Mouse (Mus musculus) stomach, embryonic 14.5 days (tissue): Measurements from ENCODE around the gene Fn3k. TPM values are rescaled to one million over a fixed set of nuclear protein-coding genes. Genes with fewer than 3 reads are reported as not detected.

Source experiments
- ATAC-seq: fragments of 200-750 bp; cut with Nextera tagmentation; 2 replicates; pipeline ENCODE4 v1.8.0; 2017; ENCODE audit warnings: low read depth, moderate TSS enrichment; ENCODE audit not compliant: insufficient number of reproducible peaks, insufficient read depth, low FRiP score
- H3K27ac ChIP-seq: fragments of 300-500 bp; sonication (generic); 2 replicates; pipeline ENCODE4 v1.5.1; 2014; ENCODE audit warnings: mild to moderate bottlenecking, low read length, moderate library complexity, mixed read lengths
- H3K27me3 ChIP-seq: fragments of 300-500 bp; sonication (generic); 2 replicates; pipeline ENCODE4 v1.6.1; 2014; ENCODE audit warnings: low read length, control low read depth, mixed read lengths; ENCODE audit not compliant: control insufficient read depth, insufficient read depth
- H3K36me3 ChIP-seq: fragments of 300-500 bp; sonication (generic); 2 replicates; pipeline ENCODE4 v1.6.1; 2014; ENCODE audit warnings: mild to moderate bottlenecking, control low read depth, low read length, moderate library complexity, mixed read lengths; ENCODE audit not compliant: control insufficient read depth, insufficient read depth
- H3K4me1 ChIP-seq: fragments of 300-500 bp; sonication (generic); 2 replicates; pipeline ENCODE4 v1.6.1; 2014; ENCODE audit warnings: low read length, control low read depth, mixed read lengths; ENCODE audit not compliant: control insufficient read depth, insufficient read depth
- H3K4me2 ChIP-seq: fragments of 300-500 bp; sonication (generic); replicated peaks from 2 replicates; pipeline ENCODE4 v1.6.1; 2014; ENCODE audit warnings: low read depth, low read length, control low read depth
- H3K4me3 ChIP-seq: fragments of 300-500 bp; sonication (generic); 2 replicates; pipeline ENCODE4 v1.5.1; 2014; ENCODE audit warnings: low read depth, low read length, control low read depth
- H3K9ac ChIP-seq: fragments of 300-500 bp; sonication (generic); replicated peaks from 2 replicates; pipeline ENCODE4 v1.6.1; 2014; ENCODE audit warnings: low read depth, mild to moderate bottlenecking, control low read depth, low read length, moderate library complexity, mixed read lengths
- H3K9me3 ChIP-seq: fragments of 300-500 bp; sonication (generic); 2 replicates; pipeline ENCODE4 v1.6.1; 2016; ENCODE audit warnings: low read depth, low read length, control low read depth; ENCODE audit not compliant: control insufficient read depth
- WGBS: fragments of 180-500 bp; shearing (Covaris S2); extraction: QIAGEN DNeasy Blood & Tissue Kit; methylation state at CpG from one replicate; pipeline ENCODE4 v1.1.7; 2014; 5-methylcytosine and 5-hydroxymethylcytosine counted together
- polyA plus RNA-seq: library from polyadenylated mRNA; unstranded; fragments of >200 nt; fragmentation: Nextera tagmentation; extraction: Ambion mirVana; gene quantifications from 2 replicates; pipeline ENCODE4 v1.2.1, GENCODE M21; 2014

Fn3k gene
- polyA plus RNA-seq, 1 experiment from 2014 or later = 1.2 TPM

DNA sequence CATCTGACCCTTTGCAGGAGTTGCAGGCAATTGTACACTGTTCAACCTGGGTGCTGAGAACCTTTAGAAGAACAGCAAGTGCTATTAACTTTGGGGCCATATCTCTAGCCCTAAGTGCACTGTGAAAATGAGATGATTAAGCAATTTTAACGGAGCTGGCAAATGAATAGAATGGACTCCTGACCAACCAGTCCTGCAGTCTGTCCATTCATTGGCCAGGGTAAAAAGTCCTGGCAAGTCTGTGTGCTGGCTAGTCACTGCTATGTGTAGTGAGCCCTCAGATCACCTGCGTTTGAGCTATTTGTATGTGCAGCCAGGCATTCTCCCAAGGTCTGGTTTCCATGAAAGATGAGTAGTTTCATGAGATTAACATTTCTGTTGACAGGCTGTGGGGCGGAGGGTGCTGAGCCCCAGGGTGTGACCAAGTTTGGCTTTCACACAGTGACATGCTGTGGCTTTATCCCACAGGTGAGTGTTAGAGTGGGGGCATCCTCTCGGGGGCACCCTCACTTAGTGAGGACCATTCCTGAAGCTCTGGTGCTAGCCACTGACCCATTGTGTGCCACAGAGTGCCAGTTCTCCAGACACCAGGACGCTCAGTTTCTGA is 5.1 kb downstream of the Fn3k start:
- Histone ChIP-seq H3K4me3 (no peak overlapping the region), H3K9ac (no peak overlapping the region), H3K4me1 (no peaks in the 10 kb centered on the region), H3K9me3 (no peaks in the 10 kb centered on the region), H3K4me2 (no peak overlapping the region), H3K36me3 (no peaks in the 10 kb centered on the region), H3K27me3 (no peaks in the 10 kb centered on the region), H3K27ac (no peak overlapping the region)
- 58% methylated on average over 5 of the region's 5 CpGs for WGBS
- ATAC-seq = no peak

DNA sequence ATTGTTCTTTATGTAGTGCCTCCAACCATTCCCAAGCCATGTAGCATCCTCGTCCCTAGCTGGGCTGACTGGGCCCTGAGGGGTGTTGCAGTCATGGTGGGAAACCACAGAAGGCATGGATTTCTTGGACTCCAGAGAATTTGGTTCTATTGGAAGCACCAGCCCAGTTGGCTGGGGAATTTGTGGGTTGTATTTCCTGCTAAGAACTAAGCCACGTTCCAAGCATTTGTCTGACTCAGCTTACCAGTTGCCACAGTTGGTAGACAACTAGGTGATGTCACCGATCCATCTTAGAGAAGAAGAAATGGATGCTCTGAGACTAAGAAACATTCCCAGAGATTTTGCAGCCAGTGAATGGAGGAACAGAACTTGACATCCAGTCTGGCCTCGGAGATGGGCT is 6.9 kb downstream of the Fn3k start:
- no peak overlapping the region for H3K4me3 ChIP-seq
- no peak overlapping the region for H3K9ac ChIP-seq
- H3K9me3 ChIP-seq = no peaks in the 10 kb centered on the region
- no peaks in the 10 kb centered on the region for H3K27me3 ChIP-seq
- H3K4me2 ChIP-seq = no peak overlapping the region
- no peaks in the 10 kb centered on the region for H3K4me1 ChIP-seq
- no peak overlapping the region for H3K27ac ChIP-seq
- 87% methylated on average over 4 of the region's 4 CpGs for WGBS
- no peaks in the 10 kb centered on the region for H3K36me3 ChIP-seq
- no peak for ATAC-seq

DNA sequence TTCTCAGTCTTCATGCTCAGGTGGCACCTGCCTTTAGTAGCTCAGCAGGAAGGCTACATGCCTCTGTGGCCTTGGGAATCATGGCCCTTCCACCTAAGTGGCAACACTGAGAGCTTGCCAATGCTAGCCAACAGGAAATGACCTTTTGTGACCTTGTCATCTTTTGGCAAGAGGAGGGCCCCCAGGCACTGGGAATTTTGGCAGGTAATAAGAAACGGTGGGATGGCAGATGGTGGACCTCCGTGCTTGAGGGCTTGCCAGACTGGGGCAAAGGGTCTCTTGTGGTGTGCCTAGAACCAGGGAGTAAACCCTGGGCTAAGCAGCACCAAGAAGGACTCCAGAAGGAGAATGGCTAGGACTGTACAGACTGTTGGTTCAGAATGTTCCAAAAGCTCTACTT is 7.4 kb downstream of the Fn3k start:
- 68% methylated on average over 2 of the region's 2 CpGs for WGBS
- H3K36me3 ChIP-seq = no peaks in the 10 kb centered on the region
- no peak overlapping the region for H3K9ac ChIP-seq
- H3K27ac ChIP-seq = no peak overlapping the region
- no peaks in the 10 kb centered on the region for H3K27me3 ChIP-seq
- H3K9me3 ChIP-seq = no peaks in the 10 kb centered on the region
- ATAC-seq = no peak
- H3K4me2 ChIP-seq = no peak overlapping the region
- no peak overlapping the region for H3K4me3 ChIP-seq
- no peaks in the 10 kb centered on the region for H3K4me1 ChIP-seq

DNA sequence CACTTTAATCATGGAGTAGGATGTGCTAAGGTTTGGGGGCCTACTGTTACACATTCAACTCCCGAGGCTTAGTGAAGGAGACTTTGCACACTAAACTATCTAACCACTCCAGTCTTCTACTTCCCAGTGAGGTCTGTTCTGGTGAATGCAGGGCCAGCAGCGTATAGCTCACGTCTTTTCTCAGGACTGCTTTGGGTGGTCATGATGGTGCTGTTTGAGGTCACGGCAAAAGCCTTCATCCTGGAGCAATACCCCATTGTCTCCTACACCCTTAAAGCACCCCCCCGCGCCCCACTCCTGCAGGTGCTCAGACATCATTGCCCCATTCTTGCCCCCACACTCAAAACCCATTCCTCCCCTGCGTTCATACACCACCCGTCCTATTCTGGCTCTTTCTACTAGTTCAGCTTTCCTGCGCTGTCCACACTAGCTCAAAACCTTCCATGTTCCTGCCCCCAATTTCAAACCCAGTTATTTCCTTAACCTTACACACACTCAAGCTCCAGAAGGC is 16.6 kb downstream of the Fn3k start:
- peaks cover 3% of the 10 kb centered on the region for H3K4me1 ChIP-seq
- WGBS = 20% methylated on average over 9 of the region's 9 CpGs
- no peaks in the 10 kb centered on the region for H3K27me3 ChIP-seq
- H3K4me3 ChIP-seq = peak overlapping the region; percentile 85
- no peaks in the 10 kb centered on the region for H3K9me3 ChIP-seq
- H3K4me2 ChIP-seq = peak overlapping the region; percentile 61
- H3K36me3 ChIP-seq = no peaks in the 10 kb centered on the region; the same call in 1 of the 2 replicates
- ATAC-seq = no peak
- no peak overlapping the region for H3K27ac ChIP-seq
- no peak overlapping the region for H3K9ac ChIP-seq

DNA sequence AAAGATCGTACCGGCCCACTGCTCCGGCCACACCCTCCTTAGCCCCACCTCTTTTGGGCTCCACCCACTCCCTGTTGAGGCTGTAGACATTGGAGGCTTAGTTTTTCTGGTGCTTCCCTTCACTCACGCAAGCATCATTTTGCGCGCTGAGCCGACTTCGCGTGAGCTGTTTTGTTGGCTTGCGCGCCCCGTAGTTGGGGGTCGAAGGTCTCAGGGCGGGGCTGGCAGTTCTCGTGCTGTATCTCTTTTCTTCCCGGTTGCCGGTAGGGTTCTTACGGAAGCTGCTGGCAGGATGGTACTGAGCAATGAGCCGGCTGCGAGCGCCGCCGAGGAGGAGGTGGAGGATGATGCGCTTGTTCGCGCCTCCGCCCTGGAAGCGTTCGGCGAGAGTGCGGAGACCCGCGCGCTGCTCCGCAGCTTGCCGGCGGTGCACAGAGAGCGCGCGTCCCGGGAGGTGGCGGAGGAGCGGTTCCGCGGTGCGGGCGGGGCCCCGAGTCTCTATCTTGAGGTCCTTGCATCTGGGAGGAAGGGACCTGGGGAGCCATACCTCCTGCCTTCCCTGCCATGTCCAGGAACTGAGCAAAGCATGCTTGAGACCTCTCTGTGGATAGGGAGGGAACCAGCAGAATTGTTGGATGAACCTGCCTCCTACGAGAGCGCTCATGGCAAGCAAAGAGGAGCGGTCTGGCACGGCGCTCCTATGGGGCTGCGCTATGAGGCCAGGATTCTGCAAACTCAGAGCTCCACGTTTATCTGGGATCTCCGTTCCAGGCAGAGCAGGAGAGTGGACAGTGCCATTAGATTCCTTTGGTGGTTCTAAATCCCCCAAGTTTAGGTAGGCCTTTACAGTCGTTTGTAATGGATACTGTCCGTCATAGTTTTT is 17.3 kb downstream of the Fn3k start, which contains the start of gene Tbcd:
TSS of gene Tbcd (plus strand) at position 197 of the 883 bp plus-strand sequence.
- H3K4me3 ChIP-seq = peak within 1 kb of the TSS; percentile 85
- peaks cover 3% of the 10 kb centered on the region for H3K4me1 ChIP-seq
- peak; percentile 96 for ATAC-seq
- no peaks in the 10 kb centered on the region for H3K27me3 ChIP-seq
- H3K9ac ChIP-seq = peak within 1 kb of the TSS; percentile 55
- peak within 1 kb of the TSS; percentile 61 for H3K4me2 ChIP-seq
- peak within 1 kb of the TSS; percentile 33; the same call in 1 of the 2 replicates for H3K27ac ChIP-seq
- H3K36me3 ChIP-seq = no peaks in the 10 kb centered on the region; the same call in 1 of the 2 replicates
- WGBS = under 1% methylated on average over 58 of the region's 58 CpGs
- H3K9me3 ChIP-seq = no peaks in the 10 kb centered on the region

DNA sequence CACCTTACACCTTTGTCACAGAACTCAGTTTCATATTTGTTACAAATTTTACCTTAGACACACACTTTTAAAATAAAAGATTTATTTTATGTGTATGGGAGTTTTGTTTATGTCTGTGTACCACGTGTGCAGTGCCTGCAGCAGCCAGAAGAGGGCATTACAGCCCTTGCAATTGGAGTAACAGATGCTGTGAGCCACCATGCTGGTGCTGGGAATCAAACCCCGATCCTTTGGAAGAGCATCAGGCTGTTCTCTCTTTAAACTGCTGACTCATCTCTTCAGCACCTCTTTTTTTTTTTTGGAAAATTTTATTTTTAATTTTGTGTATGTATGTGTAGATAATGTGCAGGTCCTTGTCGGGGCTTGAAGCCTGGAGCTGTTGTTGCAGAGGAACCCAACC is 23.2 kb downstream of the Fn3k start:
- no peaks in the 10 kb centered on the region for H3K9me3 ChIP-seq
- no peak overlapping the region for H3K4me3 ChIP-seq
- no peak overlapping the region for H3K9ac ChIP-seq
- no peaks in the 10 kb centered on the region for H3K27me3 ChIP-seq
- H3K4me2 ChIP-seq = no peak overlapping the region
- no peak for ATAC-seq
- H3K27ac ChIP-seq = no peak overlapping the region
- H3K36me3 ChIP-seq = peaks cover 17% of the 10 kb centered on the region; the same call in 1 of the 2 replicates
- no peaks in the 10 kb centered on the region for H3K4me1 ChIP-seq
- WGBS = 90% methylated on average over 3 of the region's 3 CpGs

DNA sequence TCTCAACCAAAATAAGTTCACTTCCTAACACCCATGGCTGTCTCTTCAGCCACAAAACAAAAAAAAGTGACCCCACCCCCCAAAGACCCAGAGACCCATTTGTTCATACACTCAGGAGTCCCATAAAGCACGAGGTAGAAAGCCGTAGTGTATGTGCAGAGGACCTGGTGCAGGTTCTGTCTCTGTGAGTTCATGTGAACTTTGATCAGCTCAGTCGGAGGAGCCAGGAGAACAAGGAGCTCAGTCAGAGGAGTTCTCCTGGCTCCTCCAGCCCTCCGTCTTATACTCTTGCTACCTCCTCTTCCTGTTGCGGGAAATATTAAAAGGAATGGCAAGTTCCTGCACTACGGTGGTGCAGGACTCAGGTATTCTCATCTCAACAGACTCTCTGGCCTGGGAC is 32.7 kb downstream of the Fn3k start:
- no peak for ATAC-seq
- Histone ChIP-seq H3K27me3 (no peaks in the 10 kb centered on the region), H3K9me3 (no peaks in the 10 kb centered on the region), H3K4me3 (no peak overlapping the region), H3K27ac (no peak overlapping the region), H3K4me1 (no peaks in the 10 kb centered on the region), H3K9ac (no peak overlapping the region), H3K4me2 (no peak overlapping the region), H3K36me3 (peaks cover 11% of the 10 kb centered on the region)
- WGBS = 89% methylated on average over 6 of the region's 6 CpGs

DNA sequence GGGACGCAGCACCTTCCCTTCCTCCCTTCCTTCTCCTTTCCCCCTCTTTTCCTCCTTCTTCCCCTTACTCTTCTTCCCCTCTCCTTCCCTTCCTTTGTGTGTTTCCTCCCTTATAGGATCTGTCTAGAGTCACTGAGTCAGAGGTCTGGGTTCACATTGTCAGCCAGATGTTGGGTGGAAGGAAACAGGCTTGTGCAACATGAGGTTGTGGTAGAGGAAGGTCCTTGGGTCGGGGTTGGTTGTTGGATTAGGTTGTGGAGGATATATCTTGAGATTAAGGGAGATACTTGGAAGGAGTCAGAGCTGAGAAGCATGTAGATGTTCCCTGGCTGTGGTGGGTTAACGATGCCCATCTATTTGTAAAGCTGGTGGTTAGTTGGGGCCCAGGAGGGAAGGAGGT is 40.1 kb downstream of the Fn3k start:
- no peaks in the 10 kb centered on the region for H3K4me1 ChIP-seq
- H3K9me3 ChIP-seq = no peaks in the 10 kb centered on the region
- H3K9ac ChIP-seq = no peak overlapping the region
- no peak overlapping the region for H3K27ac ChIP-seq
- WGBS = 80% methylated on average over 3 of the region's 3 CpGs
- H3K27me3 ChIP-seq = no peaks in the 10 kb centered on the region
- H3K36me3 ChIP-seq = peaks cover 6% of the 10 kb centered on the region; the same call in 1 of the 2 replicates
- no peak for ATAC-seq
- no peak overlapping the region for H3K4me2 ChIP-seq
- H3K4me3 ChIP-seq = no peak overlapping the region
